Mouse (Mus musculus) megakaryocyte-erythroid progenitor cell, adult 5-6 weeks (primary cell): ENCODE data around the gene Timp3. TPM values are rescaled to one million over a fixed set of nuclear protein-coding genes. Genes with fewer than 3 reads are reported as not detected.

Experiments
- ATAC-seq: replicated peaks from 2 replicates; pipeline ENCODE4 v1.8.0; 2016; ENCODE audit warnings: mild to moderate bottlenecking, inconsistent platforms; ENCODE audit not compliant: severe bottlenecking, poor library complexity, low FRiP score, low TSS enrichment
- total RNA-seq, 2 experiments: library from RNA; stranded (forward) in 1 of 2; stranded (reverse) in 1 of 2; fragments of 200-1000, 215-1000 nt in 1 of 2; fragments of >200 nt in 1 of 2; fragmentation: Nextera tagmentation in 1 of 2; gene quantifications; 2 replicates each; pipeline ENCODE4 v1.2.3; 2014 to 2017

Timp3 gene
- total RNA-seq (2014; fragmentation: Nextera tagmentation) (1.6 TPM in 1 of 2 replicates, not detected in the other), total RNA-seq (2017) (2.4 and 2.7 TPM in 2 replicates)

DNA sequence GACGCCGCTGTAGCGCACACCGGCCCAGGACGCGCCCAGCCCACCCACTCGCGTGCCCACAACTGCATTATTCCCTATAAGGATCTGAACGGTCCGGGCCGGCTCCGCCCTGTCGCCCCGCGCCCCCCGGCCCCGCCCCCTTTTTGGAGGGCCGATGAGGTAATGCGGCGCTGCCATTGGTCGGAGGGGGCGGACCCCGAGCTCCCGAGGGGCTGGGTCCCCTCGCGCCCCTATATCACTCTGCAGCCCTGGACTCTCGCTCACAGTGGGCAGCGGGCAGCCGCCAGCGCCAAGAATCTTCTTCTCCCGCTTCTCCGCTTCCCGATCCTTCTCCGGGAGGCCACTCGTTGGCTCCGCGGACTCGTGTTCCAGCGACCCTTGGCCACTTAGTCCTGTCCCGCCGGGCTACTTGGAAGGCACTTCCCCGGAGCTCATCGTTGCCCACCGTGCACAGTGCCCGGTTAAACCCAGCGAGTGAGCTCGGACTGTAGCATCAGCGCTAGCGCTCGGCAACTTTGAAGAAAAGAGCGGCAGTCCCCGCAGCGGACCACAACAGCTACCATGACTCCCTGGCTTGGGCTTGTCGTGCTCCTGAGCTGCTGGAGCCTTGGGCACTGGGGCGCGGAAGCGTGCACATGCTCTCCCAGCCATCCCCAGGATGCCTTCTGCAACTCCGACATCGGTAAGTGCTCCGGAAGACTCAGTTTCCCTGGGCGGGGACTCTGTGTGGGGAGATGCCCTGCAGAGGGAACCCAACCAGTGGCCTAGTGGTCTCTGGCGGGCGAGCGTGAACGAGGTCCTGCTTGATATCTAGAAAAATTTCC is at the start of gene Timp3:
TSS of gene Timp3 (plus strand) at position 80 of the 824 bp plus-strand sequence.
- no peak for ATAC-seq

DNA sequence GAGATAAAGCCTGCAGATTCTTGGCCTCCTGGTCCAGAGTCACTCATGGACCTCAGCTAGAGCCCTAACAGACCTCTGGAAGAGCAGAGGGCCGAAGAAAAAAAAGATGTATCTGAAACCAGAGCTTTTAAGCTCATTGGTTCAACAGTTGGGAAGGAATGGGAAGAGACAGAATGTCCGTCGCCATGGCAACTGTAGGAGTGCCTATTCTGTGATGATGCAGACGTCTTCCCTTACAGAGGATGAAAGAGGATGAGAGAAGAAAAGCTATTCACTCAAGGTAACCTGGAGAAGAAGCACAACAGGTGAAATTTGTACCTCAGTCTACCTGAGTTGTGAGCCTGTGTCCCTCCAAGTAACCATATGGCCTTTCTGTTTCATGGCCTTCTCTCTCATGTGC is 44.0 kb upstream of the Timp3 start:
- no peak for ATAC-seq

DNA sequence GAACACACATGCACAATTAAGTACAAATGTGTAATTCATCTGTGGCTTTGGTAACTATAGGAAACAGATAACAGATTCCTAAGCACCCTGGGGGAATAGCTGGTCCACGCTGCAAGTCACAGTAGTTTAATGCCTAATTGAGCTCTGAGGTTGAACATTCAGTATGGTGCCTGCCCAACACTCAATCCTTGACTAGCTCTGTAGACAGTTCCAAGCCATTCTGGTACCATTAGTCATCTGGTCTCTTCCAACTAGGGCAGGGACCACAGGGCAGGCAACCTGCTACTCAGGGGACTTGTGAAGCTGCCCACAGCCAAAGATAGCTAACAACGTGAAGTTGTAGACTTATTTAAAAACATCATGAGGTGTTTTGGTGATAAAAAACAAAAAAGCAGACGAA is 43.1 kb upstream of the Timp3 start:
- no peak for ATAC-seq

DNA sequence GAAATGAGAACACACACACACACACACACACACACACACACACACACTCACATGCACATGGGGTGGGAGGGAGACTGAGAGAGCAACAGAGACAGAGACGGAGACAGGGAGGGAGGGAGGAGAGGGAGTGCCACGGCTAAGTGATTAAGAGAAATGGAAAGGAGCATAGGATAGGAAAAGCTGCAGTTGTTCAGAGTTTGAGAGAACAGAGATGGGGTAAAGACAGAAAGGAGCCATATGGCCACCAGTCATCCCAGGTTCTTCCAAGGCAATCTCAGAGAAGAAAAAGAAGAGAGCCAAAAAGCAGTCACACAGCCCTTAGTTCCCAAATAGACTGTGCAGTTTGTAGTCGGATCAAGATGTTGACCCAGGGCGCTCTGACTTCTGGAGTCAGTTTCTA is 42.1 kb upstream of the Timp3 start:
- no peak for ATAC-seq

DNA sequence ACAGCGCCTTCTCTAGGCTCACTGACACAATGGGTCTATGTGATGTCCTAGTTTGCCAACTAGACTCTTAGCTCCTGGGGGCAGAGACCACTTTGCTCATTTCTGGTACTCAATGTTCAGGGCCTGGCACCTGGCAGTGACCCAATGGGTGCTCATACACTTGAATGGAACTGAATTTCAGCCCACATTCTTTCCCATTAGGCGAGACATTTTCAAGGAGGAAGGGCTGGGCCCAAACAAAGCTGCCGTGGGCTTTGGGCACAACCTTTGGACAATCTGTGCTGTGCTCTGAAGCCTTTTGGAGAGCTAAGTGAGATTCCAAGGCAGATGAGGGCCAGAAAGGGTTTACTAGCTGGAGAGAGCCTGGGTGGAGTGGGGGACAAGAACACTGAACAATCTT is 41.2 kb upstream of the Timp3 start:
- ATAC-seq = no peak

DNA sequence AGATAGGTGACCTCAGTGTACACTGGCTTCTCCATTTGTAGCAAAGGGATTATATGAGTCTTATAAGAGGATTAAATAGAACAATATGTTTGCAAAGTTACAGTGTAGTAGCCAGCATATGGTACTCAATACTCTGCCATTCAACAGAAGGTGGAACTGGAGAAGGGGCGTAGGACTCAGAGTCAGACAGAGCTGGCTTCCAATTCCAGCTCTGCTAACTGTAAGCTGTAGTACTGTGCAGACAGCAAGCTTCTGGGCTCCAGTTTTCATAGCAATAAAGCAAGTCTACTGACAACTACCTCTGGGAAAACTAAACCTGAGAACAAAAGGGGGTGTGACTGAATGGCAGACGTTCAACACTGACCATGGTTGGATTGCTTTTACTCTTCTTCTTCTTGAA is 38.4 kb upstream of the Timp3 start:
- no peak for ATAC-seq

DNA sequence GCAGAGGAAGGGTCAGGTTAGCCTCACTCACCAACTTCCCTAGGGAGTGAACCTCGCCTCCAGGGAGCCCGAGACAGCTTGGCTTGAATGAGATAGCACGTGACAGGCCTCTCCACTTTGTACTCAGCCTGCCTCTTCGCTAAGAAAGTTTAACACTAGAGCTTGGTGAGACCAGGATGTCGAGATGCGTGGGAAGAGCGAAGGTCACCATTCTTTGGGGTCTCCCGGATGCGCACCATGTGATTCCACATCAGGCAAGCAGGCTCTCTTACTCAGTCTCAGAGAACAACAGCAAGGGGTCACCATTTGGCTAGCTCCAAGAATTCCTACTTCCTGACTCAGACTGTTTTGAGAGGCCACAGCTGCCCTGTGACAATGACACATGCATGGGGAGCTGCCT is 35.6 kb upstream of the Timp3 start:
- ATAC-seq = no peak

DNA sequence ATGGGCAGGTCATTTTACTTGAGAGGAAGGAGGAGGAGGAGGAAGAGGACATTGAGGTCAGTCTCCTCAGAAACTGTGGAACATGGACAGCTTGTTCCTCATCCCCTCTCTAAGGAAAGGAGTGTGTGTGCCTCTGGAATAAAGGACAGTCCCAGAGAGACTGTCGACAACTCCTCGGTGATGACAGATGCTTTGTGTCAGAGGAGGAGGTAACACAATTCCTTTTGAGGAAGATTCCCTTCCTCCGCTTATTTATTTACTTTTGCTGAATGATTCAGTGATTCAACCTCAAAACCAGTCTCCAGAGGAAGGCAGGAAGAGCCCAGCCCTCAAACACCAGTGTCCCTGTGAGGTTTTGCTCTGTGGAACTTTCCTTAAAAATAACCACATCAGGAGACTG is 29.9 kb upstream of the Timp3 start:
- no peak for ATAC-seq

DNA sequence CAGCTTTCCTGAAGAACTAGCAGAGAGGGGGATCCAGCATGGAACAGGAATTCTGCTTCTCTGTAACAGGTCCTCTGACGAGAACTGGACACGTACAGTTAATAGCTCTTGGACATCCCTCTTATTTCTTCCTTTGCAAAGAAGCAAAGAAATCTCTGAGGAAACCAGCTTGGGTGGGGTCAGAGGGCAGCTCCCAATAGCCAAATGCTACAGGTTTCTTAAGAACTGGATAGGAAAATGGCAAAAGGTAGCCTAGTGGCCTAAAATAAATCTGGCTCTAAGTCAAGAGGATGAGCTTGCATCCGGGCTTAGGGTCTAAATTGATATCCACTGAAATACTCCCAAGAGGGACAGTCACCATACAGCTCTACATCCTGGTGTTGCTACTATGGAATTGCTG is 27.3 kb upstream of the Timp3 start:
- no peak for ATAC-seq

DNA sequence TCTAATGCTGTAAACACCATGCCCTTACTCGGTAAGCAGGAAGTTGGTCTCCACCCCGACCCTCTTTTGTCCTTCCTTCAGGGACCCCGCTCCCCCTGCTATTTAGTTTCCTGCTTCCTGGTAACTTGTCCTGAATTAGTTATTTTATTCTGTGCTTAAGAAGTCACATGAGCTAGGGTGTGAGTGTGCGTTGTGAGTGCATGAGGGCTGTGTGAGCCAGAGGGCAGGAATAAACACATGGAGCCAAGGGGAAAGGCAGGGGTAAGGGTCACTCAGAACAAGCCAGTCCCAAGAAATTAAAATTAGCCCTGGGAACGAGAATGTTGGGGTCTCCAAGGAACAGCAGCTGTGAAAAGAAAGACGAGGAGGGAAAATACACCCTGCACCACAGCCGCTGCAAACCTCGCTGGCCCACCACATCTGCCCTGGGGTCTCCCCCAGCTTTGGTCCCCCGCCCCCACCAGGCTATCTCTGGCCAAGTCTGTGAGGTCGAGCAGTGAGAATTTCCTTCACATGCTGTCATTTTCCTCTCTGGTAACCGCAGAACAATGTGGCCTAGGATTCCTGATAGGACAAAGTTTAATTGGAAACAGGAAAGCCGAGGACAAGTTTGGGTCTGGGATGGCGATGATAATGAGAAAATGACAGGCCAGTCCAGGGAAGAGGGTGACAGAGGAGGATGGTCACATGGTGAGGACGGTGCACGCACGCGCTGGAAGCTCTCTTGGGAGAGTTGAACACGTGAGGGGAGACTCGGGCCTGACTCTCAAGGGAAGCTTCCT is 26.6 kb upstream of the Timp3 start:
- ATAC-seq = no peak

DNA sequence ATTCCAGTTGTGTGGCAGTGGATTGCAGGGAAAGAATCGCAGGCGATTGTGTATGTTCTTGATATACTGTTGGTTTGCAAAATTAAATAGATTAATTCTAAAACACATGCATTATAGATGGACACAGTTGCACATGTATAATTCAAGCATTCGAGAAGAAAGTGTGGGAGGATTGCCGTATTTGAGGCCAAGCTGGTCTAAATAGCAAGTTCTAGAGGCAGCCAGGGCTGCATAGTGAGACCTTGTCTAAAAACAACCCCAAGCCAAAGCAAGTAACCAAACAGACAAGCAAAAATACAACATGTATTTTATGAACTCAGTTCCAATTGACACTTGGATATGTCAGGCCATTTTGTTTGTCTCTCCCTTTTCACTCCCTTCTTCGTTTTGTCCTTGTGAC is 24.6 kb upstream of the Timp3 start:
- no peak for ATAC-seq

DNA sequence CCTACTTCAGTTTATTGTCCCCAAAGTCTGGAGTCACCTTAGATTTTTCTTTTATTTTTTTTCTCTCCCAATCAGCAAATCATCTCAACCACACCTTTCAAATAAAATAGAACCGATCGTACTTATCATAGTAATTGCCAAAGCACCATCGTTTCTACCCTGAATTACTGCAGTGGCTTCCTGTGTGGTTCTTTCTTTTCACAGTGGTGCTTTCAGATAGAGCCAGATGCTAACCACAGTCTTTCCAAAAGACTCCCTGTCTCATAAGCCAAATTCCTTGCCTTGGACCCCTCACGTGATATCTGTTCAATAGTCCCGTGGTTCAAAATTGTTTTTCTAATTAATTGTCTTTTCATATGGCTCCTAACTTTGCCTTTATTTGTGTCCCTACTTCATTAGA is 22.8 kb upstream of the Timp3 start:
- ATAC-seq = no peak

DNA sequence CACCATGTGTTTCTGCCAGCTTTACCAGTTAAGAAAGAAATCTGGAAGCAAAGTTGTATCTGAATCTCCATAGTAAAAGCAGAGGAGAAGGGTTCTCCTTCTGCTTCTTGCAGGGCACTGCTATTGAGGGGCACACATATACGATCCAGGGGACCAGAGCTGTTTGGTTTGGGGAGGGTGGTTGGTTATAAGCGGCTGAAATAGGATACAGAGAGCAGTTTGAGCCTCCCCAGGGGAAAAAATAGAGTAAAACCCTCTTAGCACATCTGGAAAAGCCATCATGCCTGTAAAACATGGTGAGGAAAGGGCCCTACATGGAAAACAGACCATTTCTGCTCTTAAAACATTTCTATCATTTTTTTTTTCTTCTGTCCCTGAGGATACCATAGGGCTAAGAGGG is 21.7 kb upstream of the Timp3 start:
- no peak for ATAC-seq

DNA sequence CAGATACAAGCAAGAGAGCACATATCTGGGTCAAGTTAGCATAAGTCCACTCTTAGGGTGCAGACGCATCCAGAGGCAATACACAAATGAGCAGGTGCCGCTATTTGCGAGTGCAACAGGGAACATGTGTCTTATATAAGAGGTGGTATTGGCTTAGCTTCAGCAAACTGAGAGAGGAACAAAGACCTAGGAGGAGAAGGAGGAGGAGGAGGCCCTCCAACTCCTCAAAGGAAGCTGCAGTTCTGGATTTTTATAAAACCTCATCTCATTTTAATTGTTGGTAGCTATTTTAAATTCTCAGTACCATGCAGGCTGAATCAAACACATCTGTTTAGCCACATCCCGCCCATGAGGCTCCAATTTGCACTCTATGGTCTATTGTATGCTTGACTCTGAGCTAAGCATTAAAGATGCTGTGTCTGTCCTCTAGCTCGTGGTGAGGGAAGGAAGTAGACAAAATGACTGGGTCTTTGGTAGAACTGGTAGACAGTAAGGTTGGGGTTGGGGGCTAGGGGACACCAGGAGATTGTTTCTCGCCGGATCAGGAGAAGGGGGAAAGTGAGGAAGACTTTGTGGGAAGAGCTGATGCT is 20.5 kb upstream of the Timp3 start:
- no peak for ATAC-seq

DNA sequence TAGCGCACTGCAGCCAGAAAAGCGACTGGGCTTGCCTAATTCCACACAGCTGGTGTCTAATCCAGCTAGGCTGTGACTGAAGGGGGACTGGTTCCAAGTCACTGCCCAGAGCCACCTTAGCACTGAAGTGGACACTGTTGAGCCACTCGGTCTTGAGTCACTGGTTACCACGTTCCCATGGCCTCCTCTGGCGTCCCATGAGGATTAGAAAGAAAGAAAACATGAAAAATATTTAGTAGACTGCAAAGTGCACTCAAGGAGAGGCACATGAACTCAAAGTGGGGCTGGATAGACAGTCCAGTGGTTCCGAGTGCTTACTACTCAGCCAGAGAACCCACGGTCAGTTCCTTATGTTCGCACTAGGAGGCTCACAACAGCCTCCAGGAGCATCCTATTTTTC is 18.9 kb upstream of the Timp3 start:
- no peak for ATAC-seq

DNA sequence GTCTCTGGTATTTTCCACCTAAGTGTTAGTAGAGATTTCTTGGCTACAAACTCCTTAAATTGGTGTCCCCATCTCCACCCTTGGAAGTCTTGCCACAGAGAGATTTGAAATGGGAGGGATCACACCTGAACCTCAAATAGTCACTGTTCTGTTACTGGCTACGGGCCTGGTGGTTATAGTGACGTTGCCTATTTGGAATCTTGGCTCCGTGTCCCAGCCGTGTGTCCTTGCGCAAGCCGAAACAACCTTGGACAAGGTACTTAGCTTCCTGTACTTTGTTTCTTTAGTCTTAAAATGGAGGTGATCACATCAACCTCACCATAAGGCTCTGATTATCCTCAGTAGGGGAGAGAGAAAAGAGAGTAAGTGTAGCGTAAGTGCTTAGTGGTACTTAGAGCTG is 13.7 kb upstream of the Timp3 start:
- ATAC-seq = no peak

DNA sequence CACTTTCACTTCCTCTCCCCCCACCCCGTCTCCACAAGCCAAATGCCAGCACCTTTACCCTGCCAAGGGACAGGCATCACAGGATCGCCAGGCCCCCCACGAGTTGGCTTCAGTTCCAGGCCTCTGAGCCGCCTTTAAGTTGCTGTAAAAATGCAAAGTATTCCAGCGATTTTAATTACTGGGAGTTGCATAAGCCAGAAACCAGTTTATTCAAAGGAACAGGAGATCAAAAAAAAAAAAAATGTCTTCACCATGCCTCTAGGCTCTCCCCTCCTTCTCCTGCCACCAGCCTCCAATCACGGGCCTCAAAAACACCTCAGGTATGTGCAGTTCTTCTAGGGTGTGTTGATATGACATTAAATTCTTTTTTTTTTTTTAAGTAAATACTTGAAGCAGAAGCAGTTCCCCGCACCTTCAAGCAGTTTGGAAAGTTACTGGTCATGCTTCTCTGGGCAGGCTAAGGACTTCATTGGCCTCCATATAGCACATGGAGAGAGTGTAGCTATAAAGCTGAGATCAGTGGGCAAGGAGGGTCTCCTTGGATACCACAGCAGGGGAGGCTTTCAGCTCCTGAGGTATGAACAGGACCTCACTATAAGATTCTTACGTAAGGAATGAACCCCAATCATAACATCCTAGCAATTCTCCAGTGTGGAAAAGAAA is 9.9 kb upstream of the Timp3 start:
- no peak for ATAC-seq

DNA sequence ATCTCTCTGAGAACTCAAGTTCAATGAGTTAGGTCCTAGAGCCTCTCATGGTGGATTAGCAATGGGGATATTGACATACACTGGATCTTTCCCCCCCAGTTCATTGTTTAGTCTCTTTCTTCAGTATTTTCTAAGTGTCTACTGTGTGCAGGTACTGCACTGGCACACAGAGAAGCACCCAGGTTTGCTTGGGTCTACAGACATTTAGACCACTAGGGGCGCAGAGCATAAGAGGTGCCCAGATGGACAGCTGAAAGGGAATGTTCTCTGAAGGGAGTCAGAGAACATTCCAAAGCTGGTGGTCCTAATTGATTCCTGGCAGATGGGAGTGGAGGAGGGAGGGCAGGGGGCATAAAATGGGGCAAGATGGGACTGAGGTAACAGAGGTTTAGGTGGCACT is 6.3 kb upstream of the Timp3 start:
- ATAC-seq = no peak

DNA sequence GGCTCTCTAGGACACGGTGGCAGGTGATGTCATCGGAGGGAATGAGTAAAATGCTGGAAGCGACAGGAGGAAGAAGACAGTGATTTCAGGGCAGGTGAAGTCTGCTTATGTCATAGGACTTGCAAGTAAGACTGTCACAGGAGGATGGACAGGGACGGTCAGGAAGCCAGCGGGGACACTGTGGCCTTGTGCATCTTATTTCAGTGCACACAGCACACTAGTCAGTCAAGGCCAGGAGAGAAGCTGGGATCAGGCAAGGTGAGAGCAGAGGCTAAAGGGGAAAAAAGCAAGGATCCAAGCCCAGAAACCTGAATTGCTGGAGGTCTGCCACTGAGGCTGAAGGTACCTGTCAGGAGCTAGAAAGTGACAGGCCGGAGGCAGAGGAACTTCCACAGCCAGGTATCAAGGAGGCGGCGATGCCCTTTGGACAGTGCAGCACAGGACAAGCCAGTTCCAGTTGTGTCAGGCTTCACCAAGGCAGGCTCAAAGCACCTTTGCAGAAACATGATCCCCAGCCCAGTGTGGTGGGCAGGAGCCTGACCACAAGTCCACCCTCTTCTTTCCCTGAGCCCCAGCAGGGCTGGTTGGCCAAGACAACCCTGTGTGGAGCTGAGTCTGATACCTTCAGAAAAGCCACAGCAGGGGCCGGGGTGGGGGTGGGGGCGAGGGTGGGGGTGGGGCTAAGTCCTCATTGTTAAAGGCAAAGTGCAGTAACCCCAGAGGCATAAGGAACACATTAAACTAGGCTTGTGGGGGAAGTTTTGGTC is 5.4 kb upstream of the Timp3 start:
- no peak for ATAC-seq
